25 mouse cellular contexts compared by ENCODE assay signal in the genomic region with DNA sequence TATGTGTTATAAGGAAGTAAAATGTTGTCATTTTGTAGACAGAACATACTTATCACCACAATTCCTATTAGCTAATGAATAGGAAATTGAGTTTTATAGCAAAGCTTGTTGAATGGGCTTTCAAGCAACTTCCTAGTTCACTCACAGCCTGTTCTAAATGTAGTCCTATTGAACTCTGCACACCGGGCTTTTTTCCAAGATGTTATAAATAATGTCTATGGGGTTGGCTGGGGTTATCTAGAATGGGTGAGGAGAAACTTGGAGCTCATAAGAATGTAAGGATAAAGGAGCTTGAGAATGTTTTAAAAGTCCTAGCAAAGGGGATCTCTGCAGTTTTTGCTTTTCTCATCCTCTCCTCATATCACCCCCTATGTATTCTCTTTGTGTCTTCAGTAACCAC.
DNase-seq lines count a peak whose midpoint lies in the region; ATAC-seq and TF ChIP-seq lines count a peak whose summit lies in the region.
"Had no signal": no experiment of that assay in that cellular context is flagged by ENCODE, and none has a peak within 500 bp of the region (broad histone marks: within the 10 kb centered on the region; RNA-seq: fewer than 3 reads in every experiment).

No protein-coding gene starts in this region.

- no peaks in the 10 kb centered on the region for H3K9me3 ChIP-seq in lung, embryonic 14.5 days (ENCODE audit: low read depth, low read length)
- H3K9me3 ChIP-seq: G1E; heart, embryonic 10.5 days; intestine, embryonic 15.5 days; limb, embryonic 12.5 days; liver, embryonic 15.5 days; midbrain, embryonic 12.5 days; neural tube, embryonic 13.5 days had no signal

- no peaks in the 10 kb centered on the region for H3K36me3 ChIP-seq in kidney, adult 2 months (ENCODE audit: control insufficient read depth, insufficient read depth, low read length)
- no peaks in the 10 kb centered on the region for H3K36me3 ChIP-seq in lung, embryonic 14.5 days (ENCODE audit: insufficient read depth)
- H3K36me3 ChIP-seq: G1E; heart, embryonic 10.5 days; intestine, embryonic 15.5 days; limb, embryonic 12.5 days; liver, embryonic 15.5 days; midbrain, embryonic 12.5 days; neural tube, embryonic 13.5 days had no signal

- WGBS in kidney, adult 2 months: 47% methylated on average over 1 of the region's 1 CpGs
- 42% methylated on average over 1 of the region's 1 CpGs for WGBS in lung, embryonic 14.5 days
- 43% methylated on average over 1 of the region's 1 CpGs for WGBS in lung, adult 2 months

- DNase-seq in adrenal gland, postnatal 10 days: peak; percentile 7
- DNase-seq in adrenal gland, postnatal 14 days: no peak
- peak; percentile 17 for DNase-seq in kidney, adult 2 months
- no peak for DNase-seq in kidney, adult 9 months
- DNase-seq in lung, embryonic 14.5 days: peak; percentile 39
- no peak for DNase-seq in lung, adult 2 months
- no peak for DNase-seq in left cerebral cortex, postnatal 14 days (ENCODE audit: low spot score in 2 of 2)
- DNase-seq: cerebellum, adult 2 months; cerebellum, postnatal 14 days; forebrain, postnatal 0 days; layer of hippocampus, adult 9-11 months; lung, postnatal 36 days; right cerebral cortex, postnatal 4 days; thymus, adult 18-20 months; thymus, postnatal 25 days had no signal

- TF ChIP-seq POLR2A in kidney, adult 2 months (IDR thresholded peaks at IDR 0.05; ENCODE audit: low read depth, low read length): no peak
- TF ChIP-seq POLR2A in lung, adult 2 months (IDR thresholded peaks at IDR 0.05; ENCODE audit: borderline replicate concordance, extremely low read depth, low read depth, low read length): no peak

- H3K9ac ChIP-seq in lung, embryonic 14.5 days: no peak overlapping the region
- H3K9ac ChIP-seq: forebrain, postnatal 0 days; intestine, embryonic 15.5 days; limb, embryonic 12.5 days; liver, embryonic 15.5 days; midbrain, embryonic 12.5 days; neural tube, embryonic 13.5 days had no signal

- H3K27ac ChIP-seq in kidney, adult 2 months (ENCODE audit: insufficient read depth, low read depth, low read length): no peak overlapping the region
- H3K27ac ChIP-seq in lung, embryonic 14.5 days (ENCODE audit: low read depth): no peak overlapping the region
- H3K27ac ChIP-seq: heart, embryonic 10.5 days; intestine, embryonic 15.5 days; limb, embryonic 12.5 days; liver, embryonic 15.5 days; midbrain, embryonic 12.5 days; neural tube, embryonic 13.5 days; stomach, postnatal 0 days had no signal

- H3K4me2 ChIP-seq in lung, embryonic 14.5 days: no peak overlapping the region
- H3K4me2 ChIP-seq: intestine, embryonic 15.5 days; limb, embryonic 12.5 days; liver, embryonic 15.5 days; midbrain, embryonic 12.5 days; neural tube, embryonic 13.5 days had no signal

- peak; percentile 54; the same call in 1 of the 2 replicates for ATAC-seq in lung, embryonic 14.5 days (ENCODE audit: insufficient read depth)
- ATAC-seq: forebrain, postnatal 0 days; hindbrain, embryonic 16.5 days; intestine, embryonic 15.5 days had no signal

- intact Hi-C loops in left cerebral cortex, postnatal 14 days (cut with DNase I): no loop called here

- H3K27me3 ChIP-seq in kidney, adult 2 months (replicated peaks; ENCODE audit: control insufficient read depth, insufficient read depth, low read length): no peaks in the 10 kb centered on the region
- no peaks in the 10 kb centered on the region for H3K27me3 ChIP-seq in lung, embryonic 14.5 days (ENCODE audit: insufficient read depth, low read length)
- H3K27me3 ChIP-seq: intestine, embryonic 15.5 days; limb, embryonic 12.5 days; liver, embryonic 15.5 days; midbrain, embryonic 12.5 days; neural tube, embryonic 13.5 days had no signal

- no peak overlapping the region for H3K4me3 ChIP-seq in kidney, adult 2 months (ENCODE audit: insufficient read depth, low read depth, low read length)
- no peak overlapping the region for H3K4me3 ChIP-seq in lung, embryonic 14.5 days (ENCODE audit: low read depth, low read length)
- no peak overlapping the region for H3K4me3 ChIP-seq in lung, adult 2 months (replicated peaks; ENCODE audit: extremely low read depth, low read depth, low read length)
- H3K4me3 ChIP-seq: erythroblast, embryonic 14.5 days; heart, embryonic 10.5 days; intestine, embryonic 15.5 days; limb, embryonic 12.5 days; liver, embryonic 15.5 days; midbrain, embryonic 12.5 days; neural tube, embryonic 13.5 days had no signal

- no peak for TF ChIP-seq CTCF in kidney, adult 2 months (conservative IDR thresholded peaks at IDR 0.05; ENCODE audit: insufficient read depth, insufficient read length, low read depth, low read length)
- no peak for TF ChIP-seq CTCF in lung, embryonic 14.5 days (IDR thresholded peaks at IDR 0.05; ENCODE audit: low read depth)
- TF ChIP-seq CTCF in lung, adult 2 months (IDR thresholded peaks at IDR 0.05; ENCODE audit: insufficient read depth, low read length): no peak

- H3K4me1 ChIP-seq in kidney, adult 2 months (ENCODE audit: control insufficient read depth, insufficient read depth, low read length): no peaks in the 10 kb centered on the region
- H3K4me1 ChIP-seq in lung, embryonic 14.5 days (ENCODE audit: insufficient read depth): no peaks in the 10 kb centered on the region
- no peaks in the 10 kb centered on the region for H3K4me1 ChIP-seq in lung, adult 2 months (ENCODE audit: control insufficient read depth, insufficient read depth, low read length)
- H3K4me1 ChIP-seq: heart, embryonic 10.5 days; intestine, embryonic 15.5 days; limb, embryonic 12.5 days; liver, embryonic 15.5 days; midbrain, embryonic 12.5 days; neural tube, embryonic 13.5 days had no signal

Comparison
In these comparisons a context has a peak if more than half of its experiments do, and no peak if none do; other contexts are left out.
1. DNase-seq: peak in adrenal gland, postnatal 10 days (single experiment), kidney, adult 2 months (single experiment) and lung, embryonic 14.5 days (single experiment); none in adrenal gland, postnatal 14 days (single experiment), kidney, adult 9 months (single experiment), lung, adult 2 months (single experiment) and left cerebral cortex, postnatal 14 days (0 of 2).